Mouse (Mus musculus) liver (tissue): ENCODE measurements around the gene Plpp1.

ENCODE experiments used
- DNase-seq: peaks from one replicate; pipeline ENCODE4 v3.0.0-alpha.2; 2020; ENCODE audit warnings: mixed read lengths

The Plpp1 gene

DNA sequence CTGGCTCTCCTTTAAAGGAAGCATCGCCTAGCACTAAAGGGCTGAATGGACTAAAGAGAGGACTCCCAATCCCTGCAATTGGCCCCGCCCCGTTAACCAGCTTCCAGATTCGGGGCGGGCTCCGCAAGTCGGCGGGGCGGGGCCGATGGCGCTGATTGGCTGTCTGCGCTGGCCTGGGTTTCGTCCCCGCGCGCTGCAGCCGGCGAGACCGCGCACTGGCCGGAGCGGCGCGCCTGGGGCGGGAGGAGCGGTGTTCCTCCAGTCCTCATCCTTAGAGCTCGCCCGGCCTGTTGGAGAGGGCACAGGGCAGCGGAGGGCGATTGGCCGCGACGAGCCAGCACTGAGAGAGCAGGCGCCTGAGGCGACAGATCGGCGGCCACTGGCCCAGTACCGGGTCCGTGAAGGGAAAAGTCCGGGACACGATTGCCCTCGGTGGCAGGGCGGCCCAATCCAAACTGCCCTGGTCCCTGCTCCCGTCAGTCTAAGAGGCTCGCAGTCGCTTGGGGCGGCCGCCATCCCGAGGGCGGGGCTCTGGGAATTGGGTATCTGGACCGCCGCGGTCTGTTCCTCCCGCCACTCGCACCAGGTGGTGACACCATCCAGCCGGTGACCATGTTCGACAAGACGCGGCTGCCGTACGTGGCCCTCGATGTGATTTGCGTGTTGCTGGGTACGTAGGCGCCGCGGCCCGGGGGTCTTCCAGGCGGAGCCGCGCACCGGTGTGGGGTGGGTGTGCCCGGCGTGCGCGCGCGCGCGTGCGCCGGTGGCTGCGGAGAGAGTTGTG is at the start of gene Plpp1:
Plpp1 (plus strand) TSS at position 196 of the 784 bp plus-strand sequence.
- peak; percentile 97 for DNase-seq

DNA sequence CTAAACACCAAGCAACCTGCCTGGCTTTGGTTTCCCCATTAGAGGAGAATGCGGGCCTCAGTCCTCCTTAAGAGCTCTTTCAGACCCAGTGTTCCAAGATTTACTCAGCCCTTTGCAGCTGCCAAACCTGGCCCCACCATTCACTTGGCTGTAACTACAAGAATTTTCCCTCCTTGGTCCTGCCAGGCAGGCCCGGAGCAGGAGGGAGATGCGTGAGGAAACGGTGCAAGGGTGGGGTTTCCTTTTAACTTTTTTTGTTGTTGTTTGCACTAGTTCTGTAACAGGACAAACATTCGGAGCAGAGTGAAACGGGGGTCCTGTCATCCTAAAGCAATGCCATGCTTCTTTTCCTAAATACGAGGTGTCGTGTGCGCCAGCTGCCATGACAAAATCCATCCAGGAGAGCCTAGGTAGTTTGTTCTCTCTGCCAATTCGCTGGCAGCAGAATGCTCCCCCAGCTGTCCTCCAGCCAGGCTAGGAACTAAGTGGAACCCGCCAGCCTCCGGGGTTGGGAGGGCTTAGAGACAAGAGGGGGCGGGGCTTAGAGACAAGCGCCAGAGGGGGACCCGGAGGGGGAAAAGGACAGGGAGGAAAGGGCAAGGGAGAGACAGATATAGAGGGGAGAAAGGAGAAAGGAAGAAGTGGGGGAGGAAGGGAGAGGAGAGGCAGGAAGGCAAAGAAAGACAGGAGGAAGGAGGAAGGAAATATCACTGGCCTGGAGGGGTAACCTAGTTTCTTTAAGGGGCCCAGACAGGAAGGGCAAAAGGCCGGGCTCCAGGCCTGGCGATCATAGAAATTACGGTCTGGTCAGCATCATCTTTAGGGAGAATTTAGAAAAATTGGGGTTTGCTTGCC is 48.9 kb upstream of the Plpp1 start:
- DNase-seq: peak; percentile 90

DNA sequence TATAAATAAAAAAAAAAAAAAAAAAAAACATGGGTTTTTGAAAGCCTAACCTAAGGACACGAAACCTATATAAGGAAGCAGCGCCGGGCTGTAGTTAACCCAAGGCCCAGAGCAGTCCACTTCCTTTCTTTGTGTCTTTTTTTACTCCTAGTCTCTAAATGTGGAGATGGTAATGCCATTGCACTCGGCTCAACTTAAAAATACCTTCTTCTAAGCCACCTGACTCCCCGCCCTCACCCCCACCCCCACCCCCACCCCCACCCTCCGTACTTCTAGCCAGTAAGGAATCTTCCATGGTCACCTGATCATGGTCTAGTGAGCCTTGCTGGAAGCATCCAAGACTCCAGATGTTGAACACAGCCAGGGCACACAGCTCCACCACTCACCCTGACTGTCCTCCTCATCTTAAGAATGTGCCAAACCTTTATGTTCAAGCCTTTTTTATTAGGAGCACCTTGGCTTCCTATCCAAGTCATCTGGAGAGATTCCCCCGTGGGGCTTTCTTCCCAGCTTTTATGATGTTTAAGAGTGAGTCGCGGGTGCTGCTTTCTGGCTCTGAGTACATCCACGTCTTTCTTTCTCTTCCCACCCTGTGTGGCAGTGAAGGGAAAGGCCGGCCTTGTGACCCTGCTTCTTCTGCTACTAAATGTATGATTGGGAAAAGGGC is 48.1 kb upstream of the Plpp1 start:
- no peak for DNase-seq

DNA sequence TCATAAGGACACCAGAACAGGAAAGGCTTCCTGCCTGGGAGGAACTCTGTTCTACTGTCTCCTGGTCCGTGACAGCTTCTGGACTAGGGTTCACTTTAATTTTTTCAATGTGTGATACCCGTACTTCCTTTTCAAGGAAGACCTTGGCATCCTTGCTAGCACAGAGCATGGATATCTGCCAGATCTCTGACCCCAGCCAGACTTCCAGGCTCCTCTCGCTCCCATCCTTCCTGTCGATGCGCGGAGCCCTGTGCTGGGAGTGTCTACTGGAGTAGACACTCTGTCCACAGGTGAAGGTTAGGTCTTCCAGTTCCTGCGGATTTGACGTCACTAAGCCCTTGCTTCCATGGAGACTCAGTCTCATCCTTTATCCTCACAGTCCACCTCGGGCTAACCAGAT is 47.1 kb upstream of the Plpp1 start:
- DNase-seq: no peak

DNA sequence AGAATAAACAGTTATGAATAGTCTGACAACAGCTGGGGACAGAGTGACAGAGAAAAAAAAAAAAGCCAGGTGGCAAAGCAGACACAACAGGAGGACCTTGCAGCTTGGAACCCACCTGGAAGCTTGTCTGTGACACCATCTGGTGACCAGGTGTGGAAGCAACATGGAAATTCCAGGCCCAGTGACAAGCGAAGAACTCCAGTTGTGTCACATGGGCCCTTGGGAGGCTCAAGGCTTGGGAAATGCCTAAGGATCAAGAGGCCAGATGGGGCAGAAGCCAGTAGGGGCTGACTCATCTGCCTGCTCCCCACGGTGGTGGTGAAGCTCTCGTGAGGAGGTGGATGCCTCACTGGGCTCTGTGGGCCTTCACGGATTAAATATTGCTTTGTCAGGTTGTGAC is 45.7 kb upstream of the Plpp1 start:
- no peak for DNase-seq

DNA sequence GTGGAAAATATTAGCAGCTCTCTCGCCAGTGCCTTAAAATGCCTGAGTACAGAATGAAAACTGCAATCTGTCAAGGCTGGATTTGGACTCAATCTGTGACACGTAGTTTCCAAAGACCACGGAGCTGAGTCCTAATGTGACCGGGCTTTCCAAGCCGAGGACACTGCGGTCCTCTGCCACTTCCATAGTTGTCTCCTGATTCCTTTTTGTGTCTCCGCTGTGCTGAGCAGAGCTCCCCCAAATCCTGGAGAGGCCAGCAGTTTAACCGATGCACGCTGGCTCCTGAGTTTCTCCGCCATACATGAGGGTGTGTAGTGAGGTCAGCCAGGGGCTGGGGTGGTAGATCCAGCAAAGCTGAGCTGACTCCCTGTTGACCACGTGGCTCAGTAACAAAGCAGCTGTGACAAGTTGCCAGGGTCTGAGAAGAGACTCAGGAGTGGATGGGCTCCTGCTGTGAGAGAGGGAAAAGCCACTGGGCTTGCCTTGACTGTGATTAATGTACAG is 45.0 kb upstream of the Plpp1 start:
- no peak for DNase-seq

DNA sequence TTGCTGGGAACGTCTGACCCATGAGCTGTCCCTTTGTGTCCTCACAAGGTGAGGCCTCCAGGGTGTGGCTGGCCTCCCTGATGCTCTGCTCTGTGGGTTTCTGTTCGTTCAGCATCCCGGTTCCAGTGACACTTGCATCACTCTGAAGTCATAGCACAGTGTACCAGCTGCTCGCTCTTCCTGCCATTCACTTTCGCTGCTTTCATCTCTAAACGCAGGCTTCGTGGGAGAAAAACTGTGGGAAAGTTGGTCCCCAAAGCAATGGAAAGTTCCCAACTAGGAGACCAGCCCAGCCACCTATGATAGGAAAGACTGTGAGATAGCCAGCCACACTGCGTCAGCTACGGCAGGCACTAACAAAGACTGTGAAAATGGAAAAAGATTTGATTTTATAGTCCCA is 43.2 kb upstream of the Plpp1 start:
- DNase-seq: no peak

DNA sequence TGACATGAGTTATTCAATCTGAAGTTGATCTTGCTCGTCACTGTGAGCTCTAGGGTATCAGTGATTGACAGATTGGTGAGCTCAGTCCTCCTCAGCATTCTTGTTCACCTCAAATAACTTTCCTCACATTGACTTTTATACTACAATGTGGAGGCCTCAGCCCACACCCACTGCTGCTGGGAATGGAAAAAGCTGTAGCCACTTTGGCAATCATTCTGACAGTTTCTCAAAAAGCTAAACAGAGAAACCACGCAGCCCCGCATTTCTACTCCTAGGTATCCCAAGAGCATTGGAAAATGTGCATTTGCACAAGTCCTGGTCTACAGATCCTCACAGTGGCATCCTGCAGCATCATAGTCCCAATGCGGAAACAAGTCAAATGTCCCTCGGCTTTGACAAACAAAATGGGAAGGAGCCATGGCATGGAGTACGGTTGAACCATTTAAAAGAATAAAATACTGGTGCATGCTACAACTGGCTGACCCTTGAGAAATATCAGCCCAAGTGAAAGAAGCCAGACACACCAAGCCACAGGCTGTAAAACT is 42.0 kb upstream of the Plpp1 start:
- no peak for DNase-seq

DNA sequence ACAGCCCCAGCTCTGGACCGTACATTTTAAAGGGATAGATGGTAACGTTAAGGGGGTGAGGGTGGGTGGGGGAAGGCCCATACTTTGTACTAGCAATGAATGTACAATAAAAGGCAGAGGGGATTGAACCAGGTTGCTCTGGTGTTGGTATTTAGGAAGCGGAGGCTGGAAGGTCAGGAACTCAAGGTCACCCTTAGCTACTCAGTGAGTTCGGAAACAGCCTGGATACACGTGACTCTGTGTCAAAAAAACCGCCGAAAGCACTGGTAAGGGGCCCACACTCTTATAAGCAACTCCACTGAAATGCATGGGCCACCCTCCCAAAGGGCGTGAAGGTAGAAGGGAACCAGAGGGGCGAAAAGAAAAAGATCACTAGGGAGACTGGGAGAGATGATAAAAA is 41.2 kb upstream of the Plpp1 start:
- no peak for DNase-seq

DNA sequence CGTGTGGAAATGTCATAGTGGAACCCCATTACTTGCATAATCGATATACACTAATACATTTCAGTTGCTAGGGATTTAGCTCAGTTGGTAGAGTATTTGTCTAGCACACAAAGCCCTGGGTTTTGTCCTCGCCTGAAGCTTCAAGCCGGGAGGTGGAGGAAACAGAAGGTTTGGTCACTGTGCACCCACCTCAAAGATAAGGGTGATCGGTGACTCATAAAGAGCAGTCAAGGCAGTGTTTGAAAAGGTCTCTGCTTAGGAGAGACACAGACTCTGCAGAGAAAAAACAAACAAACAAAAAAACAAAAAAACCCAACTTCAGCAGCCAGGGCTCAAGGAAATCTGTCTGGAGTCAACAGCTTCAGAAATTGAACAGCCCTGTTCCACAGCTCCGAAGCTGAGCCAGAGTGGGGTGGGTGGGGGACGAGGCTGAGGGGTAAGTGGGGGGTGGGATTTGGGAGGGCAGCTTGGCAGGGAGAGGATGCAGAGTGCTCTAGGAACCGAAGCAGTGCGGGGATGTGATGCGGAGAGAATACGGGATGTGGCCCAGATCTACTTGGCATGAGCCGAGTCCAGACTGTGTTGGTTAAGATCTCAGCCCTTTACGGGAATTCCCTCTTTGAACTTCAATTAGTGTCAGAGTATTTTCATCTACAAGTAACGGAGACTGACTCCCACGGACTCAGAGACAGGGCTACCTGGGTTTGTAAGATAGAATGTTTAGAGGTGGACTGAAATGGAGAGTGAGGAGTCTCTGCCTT is 40.6 kb upstream of the Plpp1 start:
- DNase-seq: no peak

DNA sequence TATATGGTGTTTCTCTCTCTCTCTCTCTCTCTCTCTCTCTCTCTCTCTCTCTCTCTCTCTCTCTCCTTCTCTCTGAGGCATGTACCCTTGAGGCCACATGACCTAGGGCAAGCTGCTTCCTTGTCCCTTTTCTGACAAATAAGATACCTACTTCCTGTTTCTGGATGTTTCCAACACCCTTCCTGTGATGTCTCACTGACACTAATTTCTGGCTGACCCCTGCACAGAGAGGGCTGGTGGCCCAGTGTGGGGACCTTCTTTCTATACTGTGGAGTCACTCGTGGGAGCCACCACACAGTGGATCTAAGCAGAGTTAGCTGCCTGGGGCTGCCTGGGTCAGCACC is 40.1 kb upstream of the Plpp1 start:
- DNase-seq: no peak

DNA sequence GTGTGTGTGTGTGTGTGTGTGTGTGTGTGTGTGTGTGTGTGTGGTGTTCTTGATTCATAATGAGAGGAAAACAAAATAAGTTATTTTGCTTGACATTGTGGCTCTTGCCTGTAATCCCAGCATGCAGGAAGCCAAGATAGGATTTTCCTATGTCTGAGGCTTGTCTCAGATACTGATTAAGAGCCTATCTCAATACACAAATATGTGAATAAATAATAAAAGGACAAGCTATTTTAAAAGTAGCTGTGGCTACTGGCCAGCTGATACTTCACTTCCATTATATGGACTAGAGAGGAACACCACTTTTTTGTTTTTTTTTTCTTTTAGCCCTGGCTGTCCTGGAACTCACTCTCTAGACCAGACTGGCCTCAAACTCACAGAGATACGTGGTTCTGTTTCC is 38.8 kb upstream of the Plpp1 start:
- DNase-seq: no peak

DNA sequence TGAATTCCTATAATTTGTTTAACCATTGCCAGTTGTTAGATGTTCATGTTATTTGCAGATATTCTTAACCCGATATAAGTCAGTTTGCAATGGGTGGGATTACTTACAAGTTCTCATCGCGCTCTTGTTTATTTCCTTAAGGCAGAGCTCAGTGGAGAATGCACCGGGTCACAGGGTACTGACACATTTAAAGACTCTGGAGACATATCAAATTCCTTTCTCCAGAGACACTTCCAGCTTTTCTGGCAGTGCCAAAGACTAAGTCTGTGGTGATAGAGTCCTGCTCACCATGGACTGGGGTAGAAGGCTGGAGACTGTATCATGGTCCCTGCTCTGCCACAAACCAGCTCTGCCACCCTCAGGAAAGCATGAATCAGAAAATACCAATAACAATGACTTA is 38.0 kb upstream of the Plpp1 start:
- no peak for DNase-seq

DNA sequence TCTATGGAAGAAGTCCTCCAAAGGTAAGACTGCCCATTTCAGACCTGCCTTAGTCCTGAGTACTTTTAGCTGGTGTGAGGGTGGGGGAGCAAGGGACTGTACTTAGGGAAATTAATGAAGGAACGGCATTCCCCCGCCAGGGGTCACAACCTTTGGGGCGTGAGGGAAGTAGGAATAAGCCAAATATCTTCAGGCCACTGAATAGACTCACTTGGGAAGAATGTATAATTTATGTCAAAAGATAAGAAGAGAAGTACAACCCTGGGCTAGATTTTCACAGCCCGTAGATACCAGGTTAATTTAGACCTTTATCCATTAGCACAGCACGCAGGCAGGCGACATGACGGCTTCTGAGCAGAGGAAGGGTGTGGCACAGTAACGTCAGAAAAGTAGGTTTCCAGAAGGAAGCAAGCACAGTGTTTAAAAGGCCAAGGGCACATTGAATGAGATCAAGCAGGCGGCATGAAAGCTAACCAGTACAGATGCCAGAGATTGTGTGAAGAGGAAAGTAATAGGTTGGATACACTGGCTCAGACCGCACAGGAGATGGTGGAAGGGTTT is 37.0 kb upstream of the Plpp1 start:
- DNase-seq: peak; percentile 24

DNA sequence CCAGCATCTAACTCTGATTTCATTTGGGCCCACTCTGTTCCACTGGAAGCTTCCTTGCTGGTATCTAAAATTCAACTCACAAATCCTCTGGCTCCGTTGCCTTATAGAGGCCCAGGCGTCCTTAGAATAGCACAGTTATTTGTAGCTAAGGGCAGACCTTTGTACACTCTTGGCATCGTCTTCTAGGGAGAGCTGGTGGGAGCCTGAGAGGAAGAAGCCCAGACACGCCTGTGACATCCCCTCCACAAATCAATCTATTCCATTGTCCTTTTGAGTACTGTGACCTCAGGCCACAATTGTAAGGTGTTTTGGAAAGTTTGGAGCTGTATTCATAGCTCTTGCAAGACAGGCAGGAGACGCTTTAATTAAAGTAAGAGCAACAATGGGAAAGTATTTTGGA is 36.0 kb upstream of the Plpp1 start:
- no peak for DNase-seq

DNA sequence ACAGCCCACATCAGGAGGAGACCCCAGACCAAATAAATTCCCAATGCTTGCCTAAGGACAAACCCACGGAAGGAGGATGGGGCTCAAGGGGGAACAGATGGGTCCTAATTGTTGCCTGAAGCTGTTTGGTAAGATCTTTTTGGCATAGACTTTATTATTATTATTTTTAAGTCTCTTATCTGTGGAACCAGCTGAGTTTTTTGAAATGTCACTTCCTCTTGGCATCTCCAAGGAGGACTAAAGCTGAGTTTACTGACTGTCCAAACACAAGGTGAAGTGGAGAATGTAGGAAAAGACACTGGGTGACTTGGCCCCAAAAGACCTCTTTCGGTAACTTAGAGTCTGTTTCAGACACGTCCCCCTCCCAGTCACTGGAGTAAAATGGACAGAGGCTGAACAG is 34.9 kb upstream of the Plpp1 start:
- no peak for DNase-seq

DNA sequence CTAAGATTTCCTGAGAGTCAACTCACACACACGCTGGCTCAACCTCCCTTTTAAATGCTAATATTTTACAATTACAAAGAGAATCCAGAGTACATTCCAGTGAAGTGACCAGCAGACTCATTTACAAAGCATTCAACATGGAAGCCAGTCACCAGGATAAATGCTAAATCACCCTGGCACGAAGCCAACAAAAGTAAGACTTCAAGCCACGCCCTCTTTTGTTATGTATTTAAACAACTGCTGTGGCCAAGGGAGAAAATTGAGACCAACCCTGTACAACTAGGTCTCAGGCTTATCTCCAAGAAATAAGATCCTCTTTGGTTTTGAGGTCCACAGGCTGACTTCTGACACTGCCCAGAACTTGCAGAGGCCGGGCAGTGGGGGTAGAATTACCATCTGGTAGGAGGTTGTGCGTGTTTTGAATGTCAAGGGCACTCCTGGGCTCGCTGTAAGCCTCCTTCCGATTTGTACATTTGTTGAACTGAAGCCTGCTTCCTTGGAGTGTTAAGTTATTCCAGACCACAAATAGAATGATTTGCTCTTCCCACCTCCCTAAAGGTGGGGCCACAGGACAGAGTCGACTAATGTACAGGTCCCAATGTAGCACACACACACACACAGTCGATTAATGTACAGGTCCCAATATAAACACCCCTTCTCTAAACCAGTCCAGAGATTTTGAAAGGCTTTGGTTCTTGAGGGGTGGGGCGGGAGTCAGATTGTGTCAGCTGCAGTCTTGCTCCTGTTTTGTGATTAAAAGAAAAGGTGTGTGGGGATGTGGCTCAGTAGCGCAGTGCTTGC is 29.9 kb upstream of the Plpp1 start:
- no peak for DNase-seq

DNA sequence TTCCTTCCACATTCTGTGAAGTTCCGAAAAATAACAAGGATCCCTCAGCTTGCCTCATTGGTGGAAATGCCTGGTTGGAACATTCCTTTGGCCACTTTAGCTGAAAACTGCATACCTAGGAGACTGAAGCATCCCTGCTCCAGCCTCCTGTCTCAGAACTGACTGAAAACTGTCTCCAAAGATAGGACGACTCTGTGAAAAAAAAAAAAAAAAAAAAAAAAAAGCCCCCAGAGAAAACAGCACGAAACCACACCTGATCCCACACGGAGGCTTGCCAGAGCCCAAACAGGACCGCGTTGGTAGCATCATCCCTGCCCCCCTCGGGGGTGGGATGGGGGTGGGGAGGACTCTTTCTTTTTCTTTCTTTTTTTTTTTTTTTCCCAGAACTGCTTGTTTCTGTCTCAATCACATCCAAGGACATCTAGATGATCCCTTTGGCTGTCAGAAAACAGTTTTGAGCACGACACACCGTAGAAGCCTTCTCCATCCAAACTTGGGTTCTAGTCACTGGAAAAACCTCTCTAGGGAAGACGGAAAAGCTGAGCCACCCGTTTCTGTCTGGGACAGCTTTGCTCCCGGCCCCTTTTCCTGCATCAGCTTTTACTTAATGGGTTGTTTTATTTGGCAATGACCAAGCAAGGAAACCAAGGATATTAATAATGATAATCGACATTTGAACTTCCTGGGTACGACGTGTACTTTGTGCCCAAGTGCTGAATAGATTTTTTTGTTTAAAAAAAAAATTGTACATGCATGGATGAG is 29.0 kb upstream of the Plpp1 start:
- DNase-seq: no peak

DNA sequence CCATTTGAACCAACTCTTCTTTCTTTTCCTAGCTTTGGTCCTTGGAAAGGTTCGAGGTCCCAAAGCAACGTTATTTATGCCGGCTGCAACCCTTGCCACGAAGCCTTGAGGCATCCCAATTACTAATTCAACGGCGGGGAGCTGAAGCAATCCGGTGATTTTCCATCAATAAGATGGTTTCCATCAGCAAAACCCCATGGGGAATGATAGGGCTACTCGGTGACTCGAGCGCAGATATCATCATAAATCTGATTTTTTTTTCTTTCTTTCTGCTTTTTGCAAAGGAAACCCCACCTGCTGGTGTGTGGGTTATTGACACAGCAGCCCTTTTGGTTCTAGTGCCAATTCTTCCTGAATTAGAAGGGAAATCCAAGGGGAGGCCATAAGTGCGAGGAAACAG is 28.3 kb upstream of the Plpp1 start:
- DNase-seq: no peak

DNA sequence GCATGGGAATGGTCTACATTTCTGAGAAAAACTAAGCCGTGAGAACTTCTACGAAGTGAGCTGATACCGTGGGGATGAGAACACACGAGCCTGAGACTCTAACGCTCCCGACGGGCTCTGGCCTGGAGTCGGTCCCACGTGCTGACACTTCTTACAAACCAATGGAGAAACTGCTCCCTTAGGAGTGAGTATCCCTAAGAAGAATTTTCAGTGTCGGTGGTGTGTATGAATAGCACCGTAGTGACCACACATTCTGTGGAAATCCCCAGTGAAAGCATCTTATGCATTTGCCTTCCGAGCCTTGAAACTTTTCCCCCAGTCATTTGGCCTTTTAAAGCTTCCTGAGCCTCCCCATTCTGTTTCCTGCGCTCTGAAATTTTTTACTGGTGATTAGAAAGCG is 27.7 kb upstream of the Plpp1 start:
- DNase-seq: no peak
